Mouse (Mus musculus): ENCODE data around the gene Dhx35. TPM values are rescaled to one million over a fixed set of nuclear protein-coding genes. Genes with fewer than 3 reads are reported as not detected.

Dhx35 gene
- polyA plus RNA-seq, 1 experiment = 16.4 TPM

DNA sequence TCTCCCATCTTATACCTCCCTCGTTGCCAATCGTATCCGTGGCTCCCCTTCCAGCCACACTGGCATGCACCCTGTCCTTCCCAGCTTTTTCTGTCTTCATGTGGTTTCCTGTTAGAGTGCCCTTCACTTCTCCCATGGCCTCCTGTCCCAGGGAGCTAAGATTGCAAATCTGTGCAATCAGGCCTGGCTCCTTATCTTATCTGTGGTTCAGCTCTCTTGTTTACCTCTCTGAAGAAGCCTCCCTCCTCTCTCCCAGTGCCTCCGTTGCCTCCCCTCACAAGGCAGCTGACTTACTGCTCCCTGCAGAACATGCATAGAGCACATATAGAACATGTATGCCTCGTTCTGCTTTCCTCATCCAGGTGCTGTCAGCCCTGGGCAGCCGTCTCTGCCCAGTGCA, 17.1 kb upstream of the Dhx35 start:
- no peak overlapping the region for H3K27ac ChIP-seq (ENCODE audit: insufficient read depth, low read depth, low read length)
- peaks cover 15% of the 10 kb centered on the region for H3K36me3 ChIP-seq (ENCODE audit: control insufficient read depth, insufficient read depth, low read length)
- H3K4me3 ChIP-seq (ENCODE audit: low read depth, low read length) = no peak overlapping the region
- WGBS = 20% methylated on average over 6 of the region's 6 CpGs
- no peaks in the 10 kb centered on the region for H3K27me3 ChIP-seq (ENCODE audit: control insufficient read depth, insufficient read depth, low read length)
- no peak for TF ChIP-seq POLR2A (IDR thresholded peaks at IDR 0.05; ENCODE audit: low read depth, low read length)
- H3K4me1 ChIP-seq (ENCODE audit: control insufficient read depth, insufficient read depth, insufficient read length, low read length) = peaks cover 13% of the 10 kb centered on the region

DNA sequence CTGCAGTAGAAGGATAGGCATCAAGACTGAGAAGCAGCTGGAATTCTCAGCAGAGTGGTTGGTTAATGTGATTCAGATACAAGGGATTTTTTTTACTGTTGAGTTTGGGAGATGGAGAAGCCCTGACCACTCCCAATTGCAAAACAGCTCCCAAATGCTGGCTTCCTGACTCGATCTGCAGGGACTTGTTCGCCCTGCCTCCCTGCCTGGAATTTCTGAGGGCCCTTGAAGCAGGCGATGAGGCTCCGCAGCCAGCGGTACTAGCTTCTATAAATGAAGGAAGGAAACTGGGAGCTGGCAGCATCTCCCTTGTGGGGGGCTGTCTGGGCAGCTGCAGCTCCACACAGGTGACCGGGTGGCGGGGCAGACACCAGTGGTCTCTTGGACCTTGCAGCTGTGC, 16.3 kb upstream of the Dhx35 start:
- H3K27me3 ChIP-seq (ENCODE audit: control insufficient read depth, insufficient read depth, low read length) = no peaks in the 10 kb centered on the region
- H3K4me3 ChIP-seq (ENCODE audit: low read depth, low read length) = no peak overlapping the region
- TF ChIP-seq POLR2A (IDR thresholded peaks at IDR 0.05; ENCODE audit: low read depth, low read length) = no peak
- TF ChIP-seq CTCF (IDR thresholded peaks at IDR 0.05; ENCODE audit: extremely low read depth, insufficient read length, insufficient replicate concordance, low read depth, low read length) = no peak
- 88% methylated on average over 7 of the region's 7 CpGs for WGBS
- peaks cover 13% of the 10 kb centered on the region for H3K4me1 ChIP-seq (ENCODE audit: control insufficient read depth, insufficient read depth, insufficient read length, low read length)
- H3K36me3 ChIP-seq (ENCODE audit: control insufficient read depth, insufficient read depth, low read length) = peaks cover 15% of the 10 kb centered on the region
- H3K27ac ChIP-seq (ENCODE audit: insufficient read depth, low read depth, low read length) = no peak overlapping the region

DNA sequence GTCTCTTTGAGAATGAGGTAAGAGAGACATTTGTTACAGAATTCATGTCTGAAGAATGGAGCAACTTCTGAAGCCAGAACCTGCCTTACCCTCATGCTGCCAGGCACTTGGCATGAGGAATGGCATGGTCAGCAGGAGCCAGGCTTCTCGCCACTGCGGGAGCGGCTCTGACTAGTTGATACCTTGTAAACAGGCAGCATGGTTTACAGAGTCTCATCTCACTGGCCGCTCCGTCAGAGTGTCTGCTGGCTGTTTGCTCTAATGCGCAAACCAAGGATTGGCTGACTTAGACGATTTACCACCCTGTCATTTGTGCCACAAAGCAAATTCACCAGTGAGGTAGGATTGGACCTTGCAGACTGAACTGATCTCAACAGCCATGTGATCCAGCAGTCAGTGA, 13.5 kb upstream of the Dhx35 start:
- TF ChIP-seq CTCF (IDR thresholded peaks at IDR 0.05; ENCODE audit: extremely low read depth, insufficient read length, insufficient replicate concordance, low read depth, low read length) (no peak), POLR2A (IDR thresholded peaks at IDR 0.05; ENCODE audit: low read depth, low read length) (no peak)
- no peak overlapping the region for H3K4me3 ChIP-seq (ENCODE audit: low read depth, low read length)
- no peak overlapping the region for H3K27ac ChIP-seq (ENCODE audit: insufficient read depth, low read depth, low read length)
- peaks cover 13% of the 10 kb centered on the region for H3K4me1 ChIP-seq (ENCODE audit: control insufficient read depth, insufficient read depth, insufficient read length, low read length)
- H3K36me3 ChIP-seq (ENCODE audit: control insufficient read depth, insufficient read depth, low read length) = peaks cover 32% of the 10 kb centered on the region
- no peaks in the 10 kb centered on the region for H3K27me3 ChIP-seq (ENCODE audit: control insufficient read depth, insufficient read depth, low read length)
- 87% methylated on average over 7 of the region's 7 CpGs for WGBS

DNA sequence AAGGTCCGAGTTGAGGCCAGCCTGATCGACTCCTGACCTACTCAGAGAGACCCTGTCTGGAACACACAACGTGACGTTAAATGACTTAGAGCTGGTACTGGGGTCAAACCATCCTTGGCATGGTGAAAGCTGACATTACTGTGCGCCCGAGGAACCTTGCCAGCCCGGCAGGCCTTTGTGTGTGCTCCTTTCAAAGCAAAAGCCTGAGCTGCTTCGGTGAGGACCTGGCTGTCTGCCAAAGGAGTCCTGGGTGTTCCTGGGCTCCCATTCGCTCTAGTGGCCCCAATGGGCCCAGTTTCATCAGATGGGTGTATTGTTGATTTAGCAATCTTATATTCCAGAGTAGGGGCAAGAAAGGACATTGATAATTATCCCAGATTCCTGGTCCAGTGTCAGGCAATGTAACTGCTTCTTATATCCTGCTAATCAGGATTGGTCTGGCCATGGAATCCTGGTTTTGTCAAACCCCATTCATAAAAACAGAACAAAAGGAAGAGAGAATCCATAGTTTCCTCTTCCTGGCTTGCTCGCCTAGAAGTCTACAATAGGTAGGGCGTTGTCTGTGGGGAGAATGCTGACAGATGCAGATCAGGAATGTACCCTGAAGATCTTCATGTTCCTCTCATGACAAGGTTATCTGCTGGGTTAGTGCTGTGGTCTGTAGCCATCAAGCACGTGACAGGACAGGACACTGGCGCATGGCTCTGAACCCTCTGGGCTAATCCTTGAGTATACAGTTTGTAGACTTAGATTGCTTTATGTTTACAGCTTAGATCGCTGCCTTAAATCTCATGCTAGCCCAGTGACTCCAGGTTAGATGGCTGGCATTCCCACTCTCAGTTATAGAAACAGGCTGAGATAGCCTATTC, 7.4 kb upstream of the Dhx35 start:
- no peak overlapping the region for H3K27ac ChIP-seq (ENCODE audit: insufficient read depth, low read depth, low read length)
- WGBS = 72% methylated on average over 14 of the region's 14 CpGs

DNA sequence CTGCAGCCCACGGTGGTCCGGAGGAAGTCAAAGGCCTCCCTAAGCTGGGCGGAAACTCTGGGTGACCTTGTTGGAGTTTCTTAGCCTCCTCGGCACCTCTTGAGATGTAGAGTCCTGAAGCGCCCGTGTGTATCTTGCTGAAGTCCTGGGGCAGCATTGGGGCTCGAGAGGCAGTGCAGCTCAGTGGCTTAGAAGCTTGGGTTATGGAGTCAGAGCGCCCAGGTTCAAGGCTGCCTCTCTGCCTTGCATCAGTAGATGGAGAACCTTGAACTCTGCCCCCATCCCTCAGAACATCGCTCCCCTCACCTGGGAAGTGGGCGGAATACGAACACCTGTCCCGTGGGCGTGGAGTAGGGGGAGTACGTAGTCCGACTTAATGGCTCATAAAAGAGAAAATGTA, 436 bp downstream of the Dhx35 start:
- Histone ChIP-seq H3K4me3 (ENCODE audit: low read depth, low read length) (peak overlapping the region; percentile 92), H3K4me1 (ENCODE audit: control insufficient read depth, insufficient read depth, insufficient read length, low read length) (peaks cover 5% of the 10 kb centered on the region; the same call in 1 of the 2 replicates), H3K27me3 (ENCODE audit: control insufficient read depth, insufficient read depth, low read length) (no peaks in the 10 kb centered on the region), H3K27ac (ENCODE audit: insufficient read depth, low read depth, low read length) (peak overlapping the region; percentile 78), H3K36me3 (ENCODE audit: control insufficient read depth, insufficient read depth, low read length) (peaks cover 2% of the 10 kb centered on the region; the same call in 1 of the 2 replicates)
- WGBS = 3% methylated on average over 15 of the region's 15 CpGs
- TF ChIP-seq CTCF (IDR thresholded peaks at IDR 0.05; ENCODE audit: extremely low read depth, insufficient read length, insufficient replicate concordance, low read depth, low read length) = no peak

More for the DNA sequence above, 7.4 kb upstream of the Dhx35 start:
- H3K36me3 ChIP-seq (ENCODE audit: control insufficient read depth, insufficient read depth, low read length) = peaks cover 16% of the 10 kb centered on the region
- H3K27me3 ChIP-seq (ENCODE audit: control insufficient read depth, insufficient read depth, low read length) = no peaks in the 10 kb centered on the region
- H3K4me3 ChIP-seq (ENCODE audit: low read depth, low read length) = no peak overlapping the region
- no peak for TF ChIP-seq POLR2A (IDR thresholded peaks at IDR 0.05; ENCODE audit: low read depth, low read length)
- no peak for TF ChIP-seq CTCF (IDR thresholded peaks at IDR 0.05; ENCODE audit: extremely low read depth, insufficient read length, insufficient replicate concordance, low read depth, low read length)
- H3K4me1 ChIP-seq (ENCODE audit: control insufficient read depth, insufficient read depth, insufficient read length, low read length) = no peaks in the 10 kb centered on the region

DNA sequence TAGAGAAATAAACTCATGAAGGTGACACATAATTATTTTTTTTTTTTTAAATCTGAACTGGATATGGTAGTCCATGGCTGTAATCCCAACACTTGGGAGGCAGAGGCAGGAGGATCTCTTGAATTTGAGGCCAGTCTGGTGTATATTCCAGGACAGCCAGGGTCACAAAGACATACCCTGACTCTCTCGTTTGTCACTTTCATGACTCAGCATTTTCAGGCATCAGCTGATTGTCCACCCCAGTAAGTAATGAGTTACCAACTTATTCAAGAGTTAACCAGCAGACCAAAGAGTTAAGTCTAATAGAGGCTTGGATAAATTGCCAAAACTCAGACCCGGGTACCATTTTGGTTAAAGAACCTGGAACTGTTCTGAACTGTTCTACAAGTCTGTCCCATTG, 1.3 kb downstream of the Dhx35 start:
- Histone ChIP-seq H3K27ac (ENCODE audit: insufficient read depth, low read depth, low read length) (no peak overlapping the region), H3K27me3 (ENCODE audit: control insufficient read depth, insufficient read depth, low read length) (no peaks in the 10 kb centered on the region), H3K36me3 (ENCODE audit: control insufficient read depth, insufficient read depth, low read length) (peaks cover 2% of the 10 kb centered on the region; the same call in 1 of the 2 replicates), H3K4me3 (ENCODE audit: low read depth, low read length) (no peak overlapping the region), H3K4me1 (ENCODE audit: control insufficient read depth, insufficient read depth, insufficient read length, low read length) (peaks cover 5% of the 10 kb centered on the region; the same call in 1 of the 2 replicates)
- 77% methylated on average over 2 of the region's 2 CpGs for WGBS
- TF ChIP-seq POLR2A (IDR thresholded peaks at IDR 0.05; ENCODE audit: low read depth, low read length) = no peak
- TF ChIP-seq CTCF (IDR thresholded peaks at IDR 0.05; ENCODE audit: extremely low read depth, insufficient read length, insufficient replicate concordance, low read depth, low read length) = no peak

DNA sequence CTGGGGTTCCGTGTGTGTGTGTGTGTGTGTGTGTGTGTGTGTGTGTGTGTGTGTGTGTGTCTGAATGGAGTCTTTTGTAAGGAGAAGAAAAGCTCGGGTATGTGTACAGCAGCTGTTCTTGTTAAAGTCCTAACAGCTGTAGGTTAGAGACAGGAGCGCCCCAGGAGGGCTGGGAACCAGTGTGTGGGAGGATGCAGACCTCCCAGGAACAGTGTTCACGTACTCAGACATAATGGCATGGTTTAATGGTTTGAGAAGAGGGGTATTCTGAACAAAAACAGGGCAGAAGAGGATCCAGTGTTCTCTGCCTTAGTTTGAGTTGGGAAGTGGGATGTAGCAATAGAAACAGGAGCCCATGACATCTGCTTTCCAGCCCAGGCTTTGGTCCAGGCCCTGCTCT, 4.7 kb downstream of the Dhx35 start:
- 76% methylated on average over 4 of the region's 4 CpGs for WGBS
- TF ChIP-seq POLR2A (IDR thresholded peaks at IDR 0.05; ENCODE audit: low read depth, low read length) = no peak
- no peak for TF ChIP-seq CTCF (IDR thresholded peaks at IDR 0.05; ENCODE audit: extremely low read depth, insufficient read length, insufficient replicate concordance, low read depth, low read length)
- peaks cover 16% of the 10 kb centered on the region for H3K36me3 ChIP-seq (ENCODE audit: control insufficient read depth, insufficient read depth, low read length)
- peaks cover 12% of the 10 kb centered on the region for H3K4me1 ChIP-seq (ENCODE audit: control insufficient read depth, insufficient read depth, insufficient read length, low read length)
- H3K27ac ChIP-seq (ENCODE audit: insufficient read depth, low read depth, low read length) = no peak overlapping the region
- no peak overlapping the region for H3K4me3 ChIP-seq (ENCODE audit: low read depth, low read length)
- H3K27me3 ChIP-seq (ENCODE audit: control insufficient read depth, insufficient read depth, low read length) = no peaks in the 10 kb centered on the region

Data from small intestine, adult 2 months (tissue).